Comparison of ENCODE assay signal across 8 mouse cellular contexts in the genomic region with DNA sequence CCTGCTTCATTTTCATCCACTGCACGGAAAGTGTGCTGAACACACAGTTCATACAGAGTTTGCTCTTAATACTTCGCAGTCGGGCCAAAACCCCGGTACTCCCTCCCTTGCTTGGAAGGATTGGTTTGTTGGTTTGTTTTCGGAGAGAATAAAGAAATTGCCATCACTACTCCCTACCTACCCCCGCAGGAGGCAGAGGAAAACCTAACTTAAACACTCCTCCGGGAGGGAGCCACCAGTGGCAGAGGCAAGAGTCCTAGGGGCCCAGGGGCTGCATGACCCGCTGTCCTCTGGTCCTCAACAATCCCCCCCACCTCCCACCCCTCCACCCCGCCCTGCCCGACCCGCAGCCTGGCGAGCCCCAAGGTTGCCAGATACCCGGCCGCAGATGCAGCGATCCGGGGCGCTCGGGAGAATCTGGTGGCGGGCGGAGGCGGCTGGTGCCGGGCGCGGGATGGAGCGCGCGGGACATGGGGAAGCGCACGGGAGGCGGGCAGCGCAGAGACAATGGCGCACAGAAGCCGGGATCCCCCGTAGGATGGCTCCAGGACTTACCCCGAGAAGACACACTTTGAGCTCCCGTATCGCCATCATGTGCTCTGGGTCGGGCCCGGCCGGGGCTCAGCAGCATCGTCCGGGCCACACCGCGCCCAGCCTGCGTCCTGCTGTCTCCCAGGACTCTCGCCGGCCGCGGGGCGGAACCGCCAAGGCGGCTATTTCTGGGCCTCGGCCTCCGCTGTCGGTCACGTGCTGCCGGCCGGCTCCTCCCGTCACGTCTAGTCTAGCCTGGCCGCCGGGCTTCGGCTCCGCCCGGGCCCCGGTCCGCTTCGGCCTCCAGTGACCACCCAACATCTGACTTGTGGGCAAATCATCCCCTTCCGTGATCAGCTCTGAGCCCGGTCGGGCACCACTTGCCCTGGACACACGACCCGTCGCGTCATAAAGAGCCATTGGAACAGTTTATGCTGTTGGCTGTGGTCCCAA. TPM values are rescaled to one million over a fixed set of nuclear protein-coding genes. Genes with fewer than 3 reads are reported as not detected.
A peak's percentile ranks its signal among the peaks of the same experiment; 100 is the strongest.
DNase-seq lines count a peak whose midpoint lies in the region; ATAC-seq and TF ChIP-seq lines count a peak whose summit lies in the region.

TSS of gene Rab31 (minus strand) at position 802 of the 984 bp plus-strand sequence.

- peak within 1 kb of the TSS; percentile 96 for H3K4me2 ChIP-seq in lung, embryonic 15.5 days

- peaks cover 56% of the 10 kb centered on the region for H3K4me1 ChIP-seq in hindbrain, embryonic 10.5 days (replicated peaks)
- H3K4me1 ChIP-seq in lung, embryonic 15.5 days: peaks cover 28% of the 10 kb centered on the region
- peaks cover 30% of the 10 kb centered on the region for H3K4me1 ChIP-seq in olfactory bulb, adult 2 months (ENCODE audit: control insufficient read depth, insufficient read depth, low read length)

- TF ChIP-seq POLR2A in olfactory bulb, adult 2 months (IDR thresholded peaks at IDR 0.05; ENCODE audit: insufficient read depth, low read depth, low read length): peak; percentile 44; the same call in 1 of the 2 replicates

- WGBS in hindbrain, embryonic 10.5 days: under 1% methylated on average over 75 of the region's 75 CpGs
- WGBS in lung, embryonic 15.5 days: 0% methylated on average over 61 of the region's 75 CpGs
- under 1% methylated on average over 75 of the region's 75 CpGs for WGBS in olfactory bulb, adult 2 months

- no peak for DNase-seq in Patski (ENCODE audit: low read depth, low spot score)
- peak; percentile 83 for DNase-seq in cerebellum, postnatal 14 days
- peak; percentile 60 to 70 for DNase-seq in frontal cortex, postnatal 14 days (ENCODE audit: low spot score in 2 of 2)
- DNase-seq in hindbrain, embryonic 10.5 days (ENCODE audit: low spot score): peak; percentile 83
- DNase-seq in layer of hippocampus, adult 9-11 months: peak; percentile 83
- DNase-seq in thymus, postnatal 36 days: peak; percentile 19 to 25

- no peaks in the 10 kb centered on the region for H3K36me3 ChIP-seq in hindbrain, embryonic 10.5 days
- H3K36me3 ChIP-seq in lung, embryonic 15.5 days: no peaks in the 10 kb centered on the region

- peak; percentile 64 for ATAC-seq in Patski
- ATAC-seq in lung, embryonic 15.5 days (ENCODE audit: borderline replicate concordance, extremely low read depth, low FRiP score, low TSS enrichment): peak; percentile 85

- no peaks in the 10 kb centered on the region for H3K27me3 ChIP-seq in Patski
- H3K27me3 ChIP-seq in hindbrain, embryonic 10.5 days (ENCODE audit: insufficient read depth, poor library complexity, severe bottlenecking): peaks cover 23% of the 10 kb centered on the region; the same call in 1 of the 2 replicates
- H3K27me3 ChIP-seq in lung, embryonic 15.5 days: no peaks in the 10 kb centered on the region

- peak within 1 kb of the TSS; percentile 93 for H3K27ac ChIP-seq in hindbrain, embryonic 10.5 days
- H3K27ac ChIP-seq in lung, embryonic 15.5 days: peak within 1 kb of the TSS; percentile 25; the same call in 1 of the 2 replicates
- peak within 1 kb of the TSS; percentile 87 for H3K27ac ChIP-seq in olfactory bulb, adult 2 months (ENCODE audit: insufficient read depth, low read depth, low read length)

- CTCF ChIA-PET in Patski (lab: Charles Lee): no interaction called here

- H3K4me3 ChIP-seq in hindbrain, embryonic 10.5 days: peak within 1 kb of the TSS; percentile 83
- peak within 1 kb of the TSS; percentile 63 for H3K4me3 ChIP-seq in lung, embryonic 15.5 days
- peak within 1 kb of the TSS; percentile 81 for H3K4me3 ChIP-seq in olfactory bulb, adult 2 months (ENCODE audit: insufficient read depth, low read depth, low read length)

- in situ Hi-C loops in Patski (cut with MboI; ENCODE audit: low pct_unique_long_range_greater_than_20kb): loop anchor here (5.0 kb wide), 2 partner anchors 65 to 165 kb away; no protein-coding TSS in a partner anchor

- H3K9ac ChIP-seq in lung, embryonic 15.5 days: peak within 1 kb of the TSS; percentile 74

- no peak for TF ChIP-seq CTCF in Patski (IDR thresholded peaks at IDR 0.05)
- TF ChIP-seq CTCF in olfactory bulb, adult 2 months (IDR thresholded peaks at IDR 0.05; ENCODE audit: insufficient read depth, low read depth, low read length): no peak

- POLR2A ChIA-PET in Patski (lab: Charles Lee): interaction anchor here (0.6 to 1.0 kb wide), 4 partner anchors 10 to 159 kb away, joined by 3 to 4 read pairs (median 4); partner anchors contain the start of genes Ppp4r1 and Vapa

- no peaks in the 10 kb centered on the region for H3K9me3 ChIP-seq in hindbrain, embryonic 10.5 days
- no peaks in the 10 kb centered on the region for H3K9me3 ChIP-seq in lung, embryonic 15.5 days

RNA-seq across cellular contexts. Expression of gene Rab31, which starts in this region (rescaled TPM):
- 71.2 TPM for polyA plus RNA-seq in Patski (2021)
- polyA plus RNA-seq in hindbrain, embryonic 10.5 days (2016; fragmentation: Nextera tagmentation; extraction: Ambion mirVana): 60.8 and 63.2 TPM in 2 replicates
- polyA plus RNA-seq in lung, embryonic 15.5 days (2015; fragmentation: Nextera tagmentation; extraction: Ambion mirVana): 36.3 and 36.7 TPM in 2 replicates
- not detected in 2 replicates for polyA plus RNA-seq in olfactory bulb, adult 2 months (2012; ENCODE audit: insufficient read depth, insufficient read length, low replicate concordance, missing spikeins)

Comparison
In these comparisons a context has a peak if more than half of its experiments do, and no peak if none do; other contexts are left out.
1. H3K27ac ChIP-seq: peak in every context shown above with its lines; median percentile 93 in hindbrain, embryonic 10.5 days; 87 in olfactory bulb, adult 2 months; 25 in lung, embryonic 15.5 days.